Mouse (Mus musculus) MEL (cell line): ENCODE measurements around the gene Dusp1.

Experiments
- GATA1 ChIP-seq: IDR thresholded peaks from 2 replicates; pipeline ENCODE4 v1.6.1; 2011; ENCODE audit warnings: low read depth, low read length, improper control_type of control experiment
- MAFK ChIP-seq: IDR thresholded peaks from 2 replicates; pipeline ENCODE4 v1.6.1; 2011; ENCODE audit warnings: low read depth, mild to moderate bottlenecking, low read length, improper control_type of control experiment, borderline replicate concordance
- NELFE ChIP-seq: IDR thresholded peaks from 2 replicates; pipeline ENCODE4 v1.6.1; 2011; ENCODE audit warnings: low read depth, low read length, improper control_type of control experiment
- POLR2A ChIP-seq, 2 experiments: IDR thresholded peaks; 2 replicates each; pipeline ENCODE4 v1.6.1; 2011 to 2012; ENCODE audit warnings: low read length in 2 of 2, mild to moderate bottlenecking in 2 of 2, control low read depth in 1 of 2, improper control_type of control experiment in 1 of 2, low read depth in 1 of 2, moderate library complexity in 1 of 2; ENCODE audit not compliant: control insufficient read depth in 1 of 2, insufficient read depth in 1 of 2, poor library complexity in 1 of 2
- TBP ChIP-seq: IDR thresholded peaks from 2 replicates; pipeline ENCODE4 v1.8.0; 2011; ENCODE audit warnings: low read depth, low read length, improper control_type of control experiment
- TCF12 ChIP-seq: IDR thresholded peaks from 2 replicates; pipeline ENCODE4 v1.6.1; 2014; ENCODE audit warnings: low read depth, mild to moderate bottlenecking, inconsistent platforms, low read length, improper control_type of control experiment, moderate library complexity
- ZNF384 ChIP-seq: IDR thresholded peaks from 2 replicates; pipeline ENCODE4 v1.6.1; 2012; ENCODE audit warnings: low read depth, mild to moderate bottlenecking, inconsistent platforms, low read length, improper control_type of control experiment

- TF ChIP-seq ZNF384 (no peak), MAFK (no peak), TCF12 (no peak), TBP (no peak), POLR2A (IDR thresholded peaks at IDR 0.05; ENCODE audit: control insufficient read depth in 1 of 2, insufficient read depth in 1 of 2, low read depth in 1 of 2, low read length in 2 of 2, poor library complexity in 1 of 2) (no peak), GATA1 (no peak), NELFE (no peak)
Measured at GRCm38 (mm10) chr17:26478672-26479071, 83.3 kb downstream of the Dusp1 start.
